Mouse (Mus musculus) liver, postnatal 0 days (tissue): ENCODE results near the gene Col6a5. TPM values are rescaled to one million over a fixed set of nuclear protein-coding genes. Genes with fewer than 3 reads are reported as not detected.

Source experiments
- ATAC-seq: fragments of 200-750 bp; cut with Nextera tagmentation; 2 replicates; pipeline ENCODE4 v1.8.0; 2017; ENCODE audit warnings: mild to moderate bottlenecking, moderate library complexity
- DNase-seq: peaks from one replicate; pipeline ENCODE4 v3.0.0-alpha.2; 2016
- H3K27ac ChIP-seq: fragments of 300-500 bp; sonication (generic); 2 replicates; pipeline ENCODE4 v1.5.1; 2014; ENCODE audit warnings: antibody characterized with exemption, moderate library complexity, mild to moderate bottlenecking, low read depth
- H3K27me3 ChIP-seq: fragments of 300-500 bp; sonication (generic); 2 replicates; pipeline ENCODE4 v1.6.1; 2014; ENCODE audit warnings: low read length, control low read depth, mixed read lengths; ENCODE audit not compliant: insufficient read depth
- H3K36me3 ChIP-seq: fragments of 300-500 bp; sonication (generic); replicated peaks from 2 replicates; pipeline ENCODE4 v1.6.1; 2014; ENCODE audit warnings: mild to moderate bottlenecking, control low read depth, low read length, moderate library complexity, mixed read lengths; ENCODE audit not compliant: insufficient read depth
- H3K4me1 ChIP-seq: fragments of 300-500 bp; sonication (generic); 2 replicates; pipeline ENCODE4 v1.6.1; 2014; ENCODE audit warnings: antibody characterized with exemption, mild to moderate bottlenecking, control low read depth; ENCODE audit not compliant: insufficient read depth
- H3K4me2 ChIP-seq: fragments of 300-500 bp; sonication (generic); 2 replicates; pipeline ENCODE4 v1.6.1; 2014; ENCODE audit warnings: low read depth, mild to moderate bottlenecking, low read length, moderate library complexity, mixed read lengths
- H3K4me3 ChIP-seq: fragments of 300-500 bp; sonication (generic); 2 replicates; pipeline ENCODE4 v1.5.1; 2014; ENCODE audit warnings: low read depth, low read length
- H3K9ac ChIP-seq: fragments of 300-500 bp; sonication (generic); replicated peaks from 2 replicates; pipeline ENCODE4 v1.6.1; 2014; ENCODE audit warnings: mild to moderate bottlenecking, moderate library complexity
- H3K9me3 ChIP-seq: fragments of 300-500 bp; sonication (generic); 2 replicates; pipeline ENCODE4 v1.6.1; 2016; ENCODE audit warnings: mild to moderate bottlenecking, control low read depth, low read length, mixed read lengths
- CTCF ChIP-seq: sonication (generic); IDR thresholded peaks from 2 replicates; pipeline ENCODE4 v1.5.1; 2016; ENCODE audit warnings: antibody characterized with exemption, low read depth
- EP300 ChIP-seq: IDR thresholded peaks from 2 replicates; pipeline ENCODE4 v1.6.1; 2016; ENCODE audit warnings: antibody characterized with exemption, low read depth, mild to moderate bottlenecking
- WGBS: fragments of 180-500 bp; shearing (Covaris S2); extraction: QIAGEN DNeasy Blood & Tissue Kit; methylation state at CpG from one replicate; pipeline ENCODE4 v1.1.7; 2014; ENCODE audit not compliant: insufficient replicate concordance; 5-methylcytosine and 5-hydroxymethylcytosine counted together
- polyA plus RNA-seq: library from polyadenylated mRNA; unstranded; fragments of >200 nt; fragmentation: Nextera tagmentation; extraction: Ambion mirVana; gene quantifications from 2 replicates; pipeline ENCODE4 v1.2.1, GENCODE M21; 2015

Col6a5 gene
- polyA plus RNA-seq, 1 experiment from 2014 or later = not detected

- no peak for DNase-seq
- no peak overlapping the region for H3K4me3 ChIP-seq
- no peaks in the 10 kb centered on the region for H3K27me3 ChIP-seq
- TF ChIP-seq EP300 (no peak), CTCF (no peak)
- no peaks in the 10 kb centered on the region for H3K36me3 ChIP-seq
- no peak overlapping the region for H3K9ac ChIP-seq
- H3K27ac ChIP-seq = no peak overlapping the region
- ATAC-seq = no peak
- no peak overlapping the region for H3K4me2 ChIP-seq
- no peaks in the 10 kb centered on the region for H3K9me3 ChIP-seq
- no peaks in the 10 kb centered on the region for H3K4me1 ChIP-seq
- WGBS = 83% methylated on average over 5 of the region's 5 CpGs
These were observed 121.3 kb downstream of the Col6a5 start for GRCm38 (mm10) chr9:105839147-105839515.

- Histone ChIP-seq H3K4me1 (no peaks in the 10 kb centered on the region), H3K4me3 (no peak overlapping the region), H3K9ac (no peak overlapping the region), H3K9me3 (no peaks in the 10 kb centered on the region), H3K27me3 (no peaks in the 10 kb centered on the region), H3K27ac (no peak overlapping the region), H3K36me3 (no peaks in the 10 kb centered on the region), H3K4me2 (no peak overlapping the region)
- 81% methylated on average over 4 of the region's 4 CpGs for WGBS
- no peak for ATAC-seq
- TF ChIP-seq CTCF = no peak
- TF ChIP-seq EP300 = no peak
- DNase-seq = no peak
These were observed 121.9 kb downstream of the Col6a5 start for GRCm38 (mm10) chr9:105838396-105839146.

GRCm38 (mm10) chr9:105835587-105835986 lies 124.9 kb downstream of the Col6a5 start:
- 67% methylated on average over 7 of the region's 7 CpGs for WGBS
- TF ChIP-seq CTCF (no peak), EP300 (no peak)

GRCm38 (mm10) chr9:105834799-105835198 lies 125.6 kb downstream of the Col6a5 start:
- TF ChIP-seq CTCF (peak; percentile 32), EP300 (no peak)
- no peak for DNase-seq
- Histone ChIP-seq H3K4me1 (no peaks in the 10 kb centered on the region), H3K4me3 (no peak overlapping the region), H3K36me3 (no peaks in the 10 kb centered on the region), H3K9ac (no peak overlapping the region), H3K4me2 (no peak overlapping the region), H3K27ac (no peak overlapping the region), H3K27me3 (no peaks in the 10 kb centered on the region), H3K9me3 (no peaks in the 10 kb centered on the region)
- no peak for ATAC-seq
- 63% methylated on average over 4 of the region's 4 CpGs for WGBS

More at GRCm38 (mm10) chr9:105835587-105835986, 124.9 kb downstream of the Col6a5 start:
- no peaks in the 10 kb centered on the region for H3K27me3 ChIP-seq
- H3K36me3 ChIP-seq = no peaks in the 10 kb centered on the region
- no peak overlapping the region for H3K4me3 ChIP-seq
- H3K4me2 ChIP-seq = no peak overlapping the region
- no peak overlapping the region for H3K27ac ChIP-seq
- no peaks in the 10 kb centered on the region for H3K4me1 ChIP-seq
- DNase-seq (no peak), ATAC-seq (no peak)
- H3K9ac ChIP-seq = no peak overlapping the region
- H3K9me3 ChIP-seq = no peaks in the 10 kb centered on the region

- DNase-seq (no peak), ATAC-seq (no peak)
- no peaks in the 10 kb centered on the region for H3K4me1 ChIP-seq
- H3K9me3 ChIP-seq = no peaks in the 10 kb centered on the region
- no peak for TF ChIP-seq CTCF
- no peak for TF ChIP-seq EP300
- no peak overlapping the region for H3K4me2 ChIP-seq
- no peaks in the 10 kb centered on the region for H3K36me3 ChIP-seq
- no peak overlapping the region for H3K9ac ChIP-seq
- H3K27ac ChIP-seq = no peak overlapping the region
- WGBS = 65% methylated on average over 9 of the region's 9 CpGs
- H3K27me3 ChIP-seq = no peaks in the 10 kb centered on the region
- H3K4me3 ChIP-seq = no peak overlapping the region
These were observed 129.2 kb downstream of the Col6a5 start for GRCm38 (mm10) chr9:105831291-105831690.

GRCm38 (mm10) chr9:105827791-105828385 lies 132.6 kb downstream of the Col6a5 start, which contains the start of gene Col6a6:
Col6a6 (minus strand) TSS chr9:105828160.
- no peak for DNase-seq

More at GRCm38 (mm10) chr9:105827791-105828385, 132.6 kb downstream of the Col6a5 start, which contains the start of gene Col6a6:
- ATAC-seq = no peak
- H3K4me3 ChIP-seq = no peak within 1 kb of the TSS
- no peaks in the 10 kb centered on the region for H3K27me3 ChIP-seq
- WGBS = 21% methylated on average over 20 of the region's 20 CpGs
- H3K36me3 ChIP-seq = no peaks in the 10 kb centered on the region
- H3K9me3 ChIP-seq = no peaks in the 10 kb centered on the region
- no peak within 1 kb of the TSS for H3K9ac ChIP-seq
- no peak within 1 kb of the TSS for H3K27ac ChIP-seq
- no peak for TF ChIP-seq CTCF
- no peak for TF ChIP-seq EP300
- H3K4me2 ChIP-seq = no peak within 1 kb of the TSS
- H3K4me1 ChIP-seq = no peaks in the 10 kb centered on the region
